Mouse (Mus musculus): ENCODE measurements at regions not wholly inside any gene's neighbourhood (a gene's known extent, or its start where the extent isn't known, plus 50 kb on each side); places are given as distances from the start of the nearest gene placed in this dataset.

GRCm38 (mm10) chr1:30751138-30751907 lies 122.4 kb downstream of the Phf3 start:
- in situ Hi-C loops (cut with MboI; ENCODE audit: low pct_ligation_motif_present, low pct_unique_long_range_greater_than_20kb, low sequenced_read_pairs) (no loop called here), dilution Hi-C loops (cut with MboI; ENCODE audit: extremely low pct_ligation_motif_present, extremely low pct_unique_long_range_greater_than_20kb, low sequenced_read_pairs) (no loop called here)
- Histone ChIP-seq H3K4me1 (ENCODE audit: control insufficient read depth in 1 of 2, insufficient read depth in 2 of 2) (no peaks in the 10 kb centered on the region), H3K27ac (ENCODE audit: insufficient read depth, low read depth) (no peak overlapping the region), H3K4me2 (ENCODE audit: insufficient read depth, low read depth, poor library complexity, severe bottlenecking) (no peak overlapping the region), H3K36me3 (replicated peaks in 1 of 2; ENCODE audit: control insufficient read depth in 1 of 2, insufficient read depth in 1 of 2, low read length in 1 of 2) (no peaks in the 10 kb centered on the region), H3K79me2 (replicated peaks; ENCODE audit: control insufficient read depth, extremely low read depth, insufficient read depth, poor library complexity, severe bottlenecking) (no peaks in the 10 kb centered on the region), H3K4me3 (replicated peaks in 1 of 3; ENCODE audit: low read depth in 2 of 3, low read length in 2 of 3, poor library complexity in 1 of 3) (no peak overlapping the region), H3K9ac (ENCODE audit: insufficient read depth, low read depth) (no peak overlapping the region), H3K27me3 (replicated peaks) (no peaks in the 10 kb centered on the region), H3K9me3 (replicated peaks; ENCODE audit: low read length) (no peaks in the 10 kb centered on the region)
- no peak for DNase-seq (ENCODE audit: extremely low read depth)
- TF ChIP-seq MAX (IDR thresholded peaks at IDR 0.05; ENCODE audit: low read length), result no peak
- no peak for TF ChIP-seq RAD21 (IDR thresholded peaks at IDR 0.05; ENCODE audit: low read depth, low read length)
- TF ChIP-seq CHD2 (IDR thresholded peaks at IDR 0.05; ENCODE audit: low read length), result no peak
- no peak for TF ChIP-seq ZMIZ1 (IDR thresholded peaks at IDR 0.05; ENCODE audit: low read depth, low read length)

GRCm38 (mm10) chr1:30741955-30742354 lies 131.8 kb downstream of the Phf3 start:
- no peak for DNase-seq (ENCODE audit: extremely low read depth)
- Histone ChIP-seq H3K27ac (ENCODE audit: insufficient read depth, low read depth) (no peak overlapping the region), H3K4me2 (ENCODE audit: insufficient read depth, low read depth, poor library complexity, severe bottlenecking) (no peak overlapping the region), H3K79me2 (replicated peaks; ENCODE audit: control insufficient read depth, extremely low read depth, insufficient read depth, poor library complexity, severe bottlenecking) (no peaks in the 10 kb centered on the region), H3K4me3 (replicated peaks in 1 of 3; ENCODE audit: low read depth in 2 of 3, low read length in 2 of 3, poor library complexity in 1 of 3) (no peak overlapping the region), H3K9me3 (replicated peaks; ENCODE audit: low read length) (no peaks in the 10 kb centered on the region), H3K4me1 (ENCODE audit: control insufficient read depth in 1 of 2, insufficient read depth in 2 of 2) (no peaks in the 10 kb centered on the region), H3K9ac (ENCODE audit: insufficient read depth, low read depth) (no peak overlapping the region), H3K27me3 (replicated peaks) (no peaks in the 10 kb centered on the region), H3K36me3 (replicated peaks in 1 of 2; ENCODE audit: control insufficient read depth in 1 of 2, insufficient read depth in 1 of 2, low read length in 1 of 2) (no peaks in the 10 kb centered on the region)
- TF ChIP-seq RCOR1 (conservative IDR thresholded peaks at IDR 0.05; ENCODE audit: low read depth, low read length) (no peak), SIN3A (IDR thresholded peaks at IDR 0.05; ENCODE audit: low read length) (no peak), MAFK (IDR thresholded peaks at IDR 0.05; ENCODE audit: insufficient replicate concordance, low read length) (no peak), JUND (conservative IDR thresholded peaks at IDR 0.05; ENCODE audit: low read depth, low read length) (no peak), NRF1 (IDR thresholded peaks at IDR 0.05; ENCODE audit: low read depth, low read length) (no peak)
- in situ Hi-C loops (cut with MboI; ENCODE audit: low pct_ligation_motif_present, low pct_unique_long_range_greater_than_20kb, low sequenced_read_pairs), result no loop called here
- dilution Hi-C loops (cut with MboI; ENCODE audit: extremely low pct_ligation_motif_present, extremely low pct_unique_long_range_greater_than_20kb, low sequenced_read_pairs), result no loop called here

- H3K9me3 ChIP-seq (replicated peaks; ENCODE audit: low read length), result no peaks in the 10 kb centered on the region
- no peaks in the 10 kb centered on the region for H3K36me3 ChIP-seq (replicated peaks in 1 of 2; ENCODE audit: control insufficient read depth in 1 of 2, insufficient read depth in 1 of 2, low read length in 1 of 2)
- no peaks in the 10 kb centered on the region for H3K27me3 ChIP-seq (replicated peaks)
- no peaks in the 10 kb centered on the region for H3K4me1 ChIP-seq (ENCODE audit: control insufficient read depth in 1 of 2, insufficient read depth in 2 of 2)
- H3K27ac ChIP-seq (ENCODE audit: insufficient read depth, low read depth), result no peak overlapping the region
- no peak overlapping the region for H3K4me3 ChIP-seq (replicated peaks in 1 of 3; ENCODE audit: low read depth in 2 of 3, low read length in 2 of 3, poor library complexity in 1 of 3)
- dilution Hi-C loops (cut with MboI; ENCODE audit: extremely low pct_ligation_motif_present, extremely low pct_unique_long_range_greater_than_20kb, low sequenced_read_pairs) (no loop called here), in situ Hi-C loops (cut with MboI; ENCODE audit: low pct_ligation_motif_present, low pct_unique_long_range_greater_than_20kb, low sequenced_read_pairs) (no loop called here)
- H3K79me2 ChIP-seq (replicated peaks; ENCODE audit: control insufficient read depth, extremely low read depth, insufficient read depth, poor library complexity, severe bottlenecking), result no peaks in the 10 kb centered on the region
- H3K4me2 ChIP-seq (ENCODE audit: insufficient read depth, low read depth, poor library complexity, severe bottlenecking), result no peak overlapping the region
- DNase-seq (ENCODE audit: extremely low read depth), result peak; percentile 54
- H3K9ac ChIP-seq (ENCODE audit: insufficient read depth, low read depth), result no peak overlapping the region
- TF ChIP-seq MEF2A (IDR thresholded peaks at IDR 0.05; ENCODE audit: borderline replicate concordance, low read depth, low read length) (no peak), RAD21 (IDR thresholded peaks at IDR 0.05; ENCODE audit: low read depth, low read length) (peak; percentile 88), NRF1 (IDR thresholded peaks at IDR 0.05; ENCODE audit: low read depth, low read length) (no peak), EP300 (IDR thresholded peaks at IDR 0.05; ENCODE audit: low read length) (no peak), SMC3 (IDR thresholded peaks at IDR 0.05; ENCODE audit: low read depth, low read length) (peak; percentile 79), CTCF (conservative IDR thresholded peaks at IDR 0.05 in 1 of 2, IDR thresholded peaks at IDR 0.05 in 1 of 2; ENCODE audit: low read depth in 2 of 2, low read length in 2 of 2) (peak; percentile 13 to 92; a peak in 2 of 4 replicates), IRF4 (IDR thresholded peaks at IDR 0.05; ENCODE audit: low read depth, low read length) (no peak), GABPA (IDR thresholded peaks at IDR 0.05; ENCODE audit: insufficient replicate concordance, low read depth, low read length) (no peak)
Observed at GRCm38 (mm10) chr1:30740831-30741230, 132.9 kb downstream of the Phf3 start.
